ENCODE assay signal across 11 mouse cellular contexts in genomic region chr9:20983169-20983568, GRCm38 (mm10). TPM values are rescaled to one million over a fixed set of nuclear protein-coding genes. Genes with fewer than 3 reads are reported as not detected.
DNase-seq lines count a peak whose midpoint lies in the region.
"Had no signal": no experiment of that assay in that cellular context is flagged by ENCODE, and none has a peak within 500 bp of the region (broad histone marks: within the 10 kb centered on the region; RNA-seq: fewer than 3 reads in every experiment).

No protein-coding gene starts in this region.

- DNase-seq in A20 (ENCODE audit: low read depth, low spot score) (peak; percentile 84), ZHBTc4 (ENCODE audit: low read depth, low spot score) (peak; percentile 65)
- peak; percentile 52 for DNase-seq in CD4-positive, CD25-positive, alpha-beta regulatory T cell, adult 2 months (ENCODE audit: low read depth, low spot score)
- DNase-seq in mesoderm, embryonic 11.5 days (ENCODE audit: low read depth, low spot score) = peak; percentile 16
- DNase-seq in neural tube, embryonic 10.5 days (ENCODE audit: extremely low spot score, low spot score) = no peak
- no peak for DNase-seq in layer of hippocampus, postnatal 25 days (ENCODE audit: extremely low spot score in 1 of 2, low spot score in 1 of 2)
- DNase-seq in lung, postnatal 25 days (ENCODE audit: low spot score) = no peak
- DNase-seq: cerebellum, adult 8-10 months; gastrocnemius, postnatal 36 days; kidney, adult 2 months; lung, postnatal 14 days had no signal

RNA-seq across cellular contexts. Expression of gene S1pr2, which starts 6.6 kb away (rescaled TPM):
- 1 to 10 TPM; 2.5 to 3.6 TPM for total RNA-seq in layer of hippocampus, postnatal 25 days (2021)

RNA-seq across cellular contexts. Expression of gene Mrpl4, which starts 19.4 kb away (rescaled TPM):
- 10 to 100 TPM; 60.1 to 62.4 TPM for total RNA-seq in layer of hippocampus, postnatal 25 days (2021)

RNA-seq across cellular contexts. Expression of gene Dnmt1, which starts 23.5 kb away (rescaled TPM):
- 10 to 100 TPM; 34.6 to 36.3 TPM for total RNA-seq in layer of hippocampus, postnatal 25 days (2021)

RNA-seq across cellular contexts. Expression of gene Icam1, which starts 32.6 kb away (rescaled TPM):
- 1 to 10 TPM; 2.1 to 2.7 TPM for total RNA-seq in layer of hippocampus, postnatal 25 days (2021)

RNA-seq across cellular contexts. Expression of gene Icam4, which starts 46.0 kb away (rescaled TPM):
- total RNA-seq in layer of hippocampus, postnatal 25 days (2021) = under 1 TPM; 0.84 to 0.87 TPM

Comparison
In these comparisons a context has a peak if more than half of its experiments do, and no peak if none do; other contexts are left out.
1. DNase-seq: peak in A20 (single experiment), CD4-positive, CD25-positive, alpha-beta regulatory T cell, adult 2 months (single experiment), ZHBTc4 (single experiment) and mesoderm, embryonic 11.5 days (single experiment); none in neural tube, embryonic 10.5 days (single experiment), layer of hippocampus, postnatal 25 days (0 of 2) and lung, postnatal 25 days (single experiment).